Mouse (Mus musculus) adrenal gland, adult 18-20 months (tissue): ENCODE measurements around the gene Ccdc92b. TPM values are rescaled to one million over a fixed set of nuclear protein-coding genes. Genes with fewer than 3 reads are reported as not detected.

Experiments
- DNase-seq, 2 experiments: peaks; one replicate each; pipeline ENCODE4 v3.0.0; 2021 to 2022; ENCODE audit warnings: low spot score in 2 of 2
- total RNA-seq, 2 experiments: library from RNA; stranded (reverse); gene quantifications; 1 replicate in 1 of 2; 2 replicates in 1 of 2; pipeline ENCODE4 v1.2.3; 2021

Ccdc92b gene
- total RNA-seq, 2 experiments from 2014 or later, result 3.0 to 3.7 TPM

DNA sequence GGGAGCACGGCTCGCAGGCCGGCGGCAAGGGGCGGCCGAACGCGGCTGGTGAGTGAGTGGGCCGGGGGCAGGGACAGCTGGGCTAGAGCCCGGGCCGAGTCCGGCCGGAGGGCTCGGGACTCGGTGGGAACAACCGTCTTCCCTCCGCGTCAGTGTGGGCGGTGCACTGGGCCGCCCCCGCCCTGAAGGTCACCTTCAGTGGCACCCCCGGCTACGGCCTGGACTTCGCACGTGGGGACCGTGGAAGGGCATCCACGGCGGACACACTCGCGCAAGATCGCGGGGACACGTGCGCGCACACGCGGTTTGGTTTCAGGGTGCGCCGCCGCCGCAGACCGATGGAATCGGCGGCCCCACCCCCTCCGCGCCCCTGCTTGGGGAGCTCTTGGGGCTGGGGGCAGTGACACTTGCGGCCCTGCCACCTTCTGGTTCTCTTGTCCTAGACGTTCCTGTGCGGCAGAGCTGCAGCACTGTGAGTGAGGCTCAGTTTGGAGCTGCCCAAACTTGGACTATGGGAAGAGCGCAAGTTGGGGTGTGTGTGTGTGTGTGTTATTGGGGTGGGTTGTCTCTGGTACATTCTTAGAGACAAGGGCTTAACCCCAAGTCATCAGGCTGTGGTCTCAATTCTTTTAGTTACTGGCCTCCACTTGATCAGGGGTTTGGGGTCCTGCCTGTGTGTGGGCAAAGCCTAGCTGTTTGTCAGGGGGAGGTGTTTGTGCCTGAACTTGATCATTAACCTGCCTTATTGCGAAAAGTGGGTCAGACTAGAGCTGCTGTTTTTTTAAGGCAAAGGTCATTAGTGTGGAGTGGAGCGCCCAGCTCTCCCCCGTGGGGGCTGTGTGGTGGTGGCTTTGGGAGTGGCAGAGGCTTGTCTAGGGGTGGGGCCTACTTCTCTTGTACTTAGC, 30.5 kb downstream of the Ccdc92b start:
- peak; percentile 55 for DNase-seq

DNA sequence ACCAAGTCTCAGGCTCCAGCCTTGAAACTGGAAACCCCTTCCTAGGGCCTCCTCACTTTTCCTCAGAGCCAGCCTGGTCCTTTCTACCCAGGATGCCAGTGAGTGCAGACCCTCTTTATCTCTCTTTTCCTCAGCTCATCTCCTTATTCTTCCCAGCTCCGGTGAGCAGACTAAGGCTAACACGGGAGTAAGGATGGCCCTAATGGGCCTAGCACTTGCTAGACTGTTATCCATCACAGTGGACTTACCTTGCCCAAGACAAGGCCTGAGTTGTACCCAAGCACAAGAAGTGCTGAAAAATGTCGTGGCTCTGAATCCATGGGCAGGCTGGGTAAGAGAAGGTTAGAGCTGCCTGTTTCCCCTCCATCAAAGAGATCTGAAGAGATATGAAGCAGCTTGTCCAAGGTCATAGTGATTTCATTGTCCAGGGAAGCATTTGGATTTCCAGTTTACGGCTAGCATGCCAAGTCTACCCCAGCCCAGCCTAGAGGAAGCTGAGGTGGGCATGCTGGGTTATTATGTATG, 31.2 kb downstream of the Ccdc92b start:
- no peak for DNase-seq

DNA sequence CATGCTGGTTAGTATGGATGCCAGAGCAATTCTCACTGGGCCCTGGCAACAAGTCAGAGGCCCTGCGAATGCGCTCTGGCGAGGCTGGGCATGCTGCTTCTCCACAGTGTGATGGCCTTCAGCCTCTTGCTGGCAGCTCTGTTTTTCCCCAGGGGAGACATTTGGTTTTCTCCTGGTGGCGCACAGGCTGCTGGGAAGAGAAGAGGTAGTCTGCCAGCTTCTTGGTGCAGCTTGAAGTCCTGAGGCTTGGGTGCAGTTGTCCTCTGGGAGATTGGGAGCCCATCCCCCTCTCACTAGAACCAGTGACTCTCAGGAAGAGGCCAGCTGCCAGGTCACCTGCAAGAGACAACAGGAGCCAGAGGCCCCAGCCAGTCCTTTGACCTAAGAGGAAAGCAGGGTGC, 33.4 kb downstream of the Ccdc92b start:
- no peak for DNase-seq

DNA sequence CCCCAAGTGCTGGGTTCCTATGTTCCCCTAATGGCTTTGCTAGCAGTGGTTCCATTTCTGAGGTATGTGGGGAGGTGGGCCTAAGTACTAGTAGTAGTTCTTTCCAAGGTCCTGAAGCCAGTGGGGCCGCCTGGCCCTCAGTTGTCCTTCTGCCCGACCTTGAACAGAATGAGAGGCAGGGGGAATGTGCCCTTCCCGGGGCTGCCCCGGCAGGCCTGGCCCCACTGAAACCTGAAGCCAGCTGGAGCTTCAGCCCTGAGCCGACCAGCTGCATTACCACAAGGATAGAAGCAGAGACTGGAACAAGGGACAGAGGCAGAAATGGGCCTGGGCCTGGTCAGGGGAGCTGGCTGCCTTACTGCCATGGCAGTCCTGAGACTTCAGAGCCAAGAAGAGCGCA, 34.0 kb downstream of the Ccdc92b start:
- peak in 1 of 2 experiments; percentile 28 for DNase-seq

DNA sequence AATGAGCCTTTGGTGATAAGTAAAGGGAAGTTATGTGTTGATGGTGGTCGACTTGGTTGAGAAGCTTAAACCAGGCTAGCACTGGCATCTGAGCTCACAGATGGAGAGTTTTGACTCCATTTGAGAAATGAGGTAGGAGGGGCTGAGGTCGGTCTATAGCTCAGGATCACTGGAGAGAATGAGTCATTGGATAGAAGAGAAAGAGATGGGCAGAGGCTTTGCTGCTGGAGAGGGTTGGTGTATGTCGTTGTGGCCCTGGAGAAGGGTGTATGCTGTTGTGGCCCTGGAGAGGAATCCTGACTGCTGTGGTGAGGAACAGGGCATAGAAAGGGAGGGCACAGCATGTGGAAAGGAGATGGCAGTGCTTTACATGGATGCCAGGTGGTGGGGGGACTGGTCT, 36.5 kb downstream of the Ccdc92b start:
- DNase-seq, result peak in 1 of 2 experiments; percentile 46

DNA sequence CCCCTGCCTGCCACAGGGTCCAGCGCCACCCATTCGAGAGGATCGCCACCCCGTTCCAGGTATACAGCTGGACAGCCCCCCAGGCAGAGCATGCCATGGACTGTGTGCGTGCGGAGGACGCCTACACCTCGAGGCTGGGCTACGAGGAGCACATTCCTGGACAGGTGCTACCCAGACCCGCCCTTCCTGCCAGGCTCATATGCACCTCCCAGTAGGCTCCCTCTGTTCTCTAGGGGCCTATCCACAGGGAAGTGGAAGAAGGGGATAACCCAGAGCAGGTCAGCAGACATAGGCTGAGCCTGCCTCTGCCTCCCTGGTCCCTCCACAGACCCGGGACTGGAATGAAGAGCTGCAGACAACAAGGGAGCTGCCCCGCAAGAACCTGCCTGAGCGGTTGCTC, 40.9 kb downstream of the Ccdc92b start:
- peak in 1 of 2 experiments; percentile 14 for DNase-seq

DNA sequence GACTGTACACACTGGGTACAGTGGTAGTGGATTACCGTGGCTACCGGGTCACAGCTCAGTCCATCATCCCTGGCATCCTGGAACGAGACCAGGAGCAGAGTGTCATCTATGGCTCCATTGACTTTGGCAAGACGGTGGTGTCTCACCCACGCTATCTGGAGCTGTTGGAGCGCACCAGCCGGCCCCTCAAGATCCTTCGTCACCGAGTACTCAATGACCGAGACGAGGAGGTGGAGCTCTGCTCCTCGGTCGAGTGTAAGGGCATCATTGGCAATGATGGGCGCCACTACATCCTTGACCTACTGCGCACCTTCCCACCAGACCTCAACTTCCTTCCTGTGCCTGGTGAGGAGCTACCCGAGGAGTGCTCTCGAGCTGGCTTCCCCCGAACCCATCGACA, 42.2 kb downstream of the Ccdc92b start:
- DNase-seq, result peak in 1 of 2 experiments; percentile 15

DNA sequence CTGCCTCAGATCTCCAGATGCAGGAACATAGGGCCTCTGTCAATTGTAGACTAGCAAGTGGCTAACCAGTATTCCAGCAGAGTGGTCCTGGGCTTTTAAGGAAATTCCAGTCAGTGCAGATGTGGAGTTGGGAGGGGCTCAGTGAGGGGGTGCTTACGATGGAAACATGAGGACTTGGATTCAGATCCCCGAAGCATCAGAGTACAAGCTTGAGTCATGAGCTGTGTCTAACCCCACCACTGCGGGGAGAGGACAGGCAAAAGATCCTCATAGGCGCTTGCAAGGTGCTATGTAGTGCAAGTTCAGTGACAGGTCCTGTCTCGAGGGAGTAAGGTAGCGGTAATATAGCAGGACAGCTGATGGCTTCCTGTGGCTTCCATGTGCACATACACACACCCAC, 42.8 kb downstream of the Ccdc92b start:
- no peak for DNase-seq

DNA sequence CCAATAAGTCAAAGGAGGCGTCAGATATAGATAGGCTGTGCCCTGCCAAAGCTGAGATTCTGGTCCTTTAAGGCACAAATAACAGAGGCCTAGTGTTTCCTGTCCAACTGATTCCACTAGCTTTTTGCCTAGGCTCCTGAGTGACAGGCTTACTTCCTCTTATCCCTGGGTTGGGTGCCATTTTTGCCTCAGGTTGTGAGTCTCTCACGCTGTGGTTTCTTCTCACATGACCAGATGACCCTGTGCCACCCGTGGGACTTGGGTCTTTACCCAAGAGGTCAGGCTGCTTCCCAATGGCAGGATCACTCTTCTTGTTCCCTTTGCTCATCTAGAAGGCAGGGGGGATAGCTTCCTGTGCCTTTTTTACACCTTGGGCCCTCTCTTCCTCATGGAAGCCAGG, 44.9 kb downstream of the Ccdc92b start:
- DNase-seq, result no peak

DNA sequence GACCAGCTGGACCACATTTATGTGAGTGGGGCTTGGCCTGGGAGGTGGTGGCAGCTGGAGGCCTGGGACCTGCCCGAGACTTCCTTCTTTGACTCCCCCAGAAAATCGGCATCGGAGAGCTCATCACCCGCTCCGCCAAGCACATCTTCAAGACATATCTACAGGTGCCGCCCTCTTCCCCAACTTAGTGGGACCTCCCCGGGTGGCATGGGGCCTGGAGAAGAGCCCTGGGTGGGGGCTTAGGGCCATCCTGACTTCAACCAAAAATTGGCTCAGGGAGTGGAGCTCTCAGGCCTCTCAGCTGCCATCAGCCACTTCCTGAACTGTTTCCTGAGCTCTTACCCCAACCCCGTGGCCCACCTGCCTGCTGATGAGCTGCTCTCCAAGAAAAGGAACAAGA, 45.5 kb downstream of the Ccdc92b start:
- DNase-seq, result no peak

DNA sequence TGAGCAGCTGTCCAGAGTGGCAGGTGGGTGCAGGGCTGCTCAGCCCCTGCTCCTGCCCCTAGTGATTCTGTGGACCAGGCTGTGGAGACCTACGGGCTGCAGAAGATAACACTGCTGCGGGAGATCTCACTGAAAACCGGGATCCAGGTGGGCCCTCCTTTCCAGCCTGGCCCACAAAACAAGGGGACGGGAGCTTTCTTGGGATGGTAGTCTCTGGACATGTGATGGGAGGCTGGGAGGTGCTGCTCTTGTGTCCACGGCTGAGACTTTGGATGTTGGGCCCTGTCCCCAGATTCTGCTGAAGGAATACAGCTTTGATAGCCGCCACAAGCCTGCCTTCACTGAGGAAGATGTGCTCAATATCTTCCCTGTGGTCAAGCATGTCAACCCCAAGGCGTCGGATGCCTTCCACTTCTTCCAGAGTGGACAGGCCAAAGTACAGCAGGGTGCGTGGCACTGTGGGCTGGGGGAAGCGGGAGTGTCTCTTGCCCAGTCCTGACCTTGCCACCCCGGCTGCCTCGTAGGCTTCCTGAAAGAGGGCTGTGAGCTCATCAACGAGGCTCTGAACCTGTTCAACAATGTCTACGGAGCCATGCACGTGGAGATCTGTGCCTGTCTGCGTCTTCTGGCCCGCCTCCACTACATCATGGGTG, 46.4 kb downstream of the Ccdc92b start:
- no peak for DNase-seq

DNA sequence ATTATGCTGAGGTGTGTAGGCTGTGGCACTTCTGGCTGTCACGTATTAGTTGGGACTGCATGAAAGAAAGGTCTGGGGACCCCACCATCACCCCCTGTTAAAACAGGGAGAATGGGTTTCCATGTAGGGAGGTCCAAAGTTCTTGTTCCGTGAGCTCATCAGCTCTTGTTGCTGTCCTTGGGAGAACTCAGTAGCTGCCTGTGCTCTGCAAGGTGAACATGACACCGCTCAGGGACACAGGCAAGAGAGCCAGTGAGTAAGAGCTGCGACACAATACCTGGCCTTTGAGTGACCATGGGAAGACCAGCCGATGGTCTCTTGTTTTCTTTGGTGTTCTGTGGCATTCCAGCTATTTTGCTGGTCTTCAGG, 46.9 kb downstream of the Ccdc92b start:
- no peak for DNase-seq

DNA sequence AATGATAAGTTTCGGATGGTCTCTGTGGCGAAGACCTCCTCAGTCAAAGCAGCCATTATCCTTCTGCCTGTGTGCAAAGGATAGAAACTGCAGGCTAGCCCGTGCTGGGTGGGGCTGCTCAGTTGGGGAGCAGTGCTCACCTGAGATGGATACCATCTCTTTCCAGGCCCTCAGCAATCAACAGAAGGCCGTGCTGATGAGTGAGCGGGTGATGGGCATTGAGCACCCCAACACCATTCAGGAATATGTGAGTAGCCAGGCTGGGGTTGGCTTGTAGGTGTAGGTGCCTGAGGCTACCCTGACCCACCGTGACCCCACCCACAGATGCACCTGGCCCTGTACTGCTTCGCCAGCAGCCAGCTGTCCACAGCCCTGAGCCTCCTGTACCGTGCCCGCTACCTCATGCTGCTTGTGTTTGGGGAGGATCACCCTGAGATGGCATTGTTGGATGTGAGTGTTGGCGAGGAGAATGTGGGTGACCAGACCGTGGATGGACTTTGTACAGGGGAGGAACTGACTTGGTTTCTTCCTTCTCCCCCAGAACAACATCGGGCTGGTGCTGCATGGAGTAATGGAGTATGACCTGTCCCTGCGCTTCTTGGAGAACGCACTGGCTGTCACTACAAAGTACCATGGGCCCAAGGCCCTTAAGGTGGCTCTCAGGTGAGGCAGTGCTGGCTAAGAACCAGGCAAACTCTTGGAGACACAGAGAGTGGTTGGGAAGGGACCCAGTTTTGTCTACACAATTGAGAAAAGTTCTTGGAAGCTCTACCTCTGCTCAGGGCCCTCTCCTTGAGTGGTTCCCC, 47.6 kb downstream of the Ccdc92b start:
- DNase-seq, result no peak

DNA sequence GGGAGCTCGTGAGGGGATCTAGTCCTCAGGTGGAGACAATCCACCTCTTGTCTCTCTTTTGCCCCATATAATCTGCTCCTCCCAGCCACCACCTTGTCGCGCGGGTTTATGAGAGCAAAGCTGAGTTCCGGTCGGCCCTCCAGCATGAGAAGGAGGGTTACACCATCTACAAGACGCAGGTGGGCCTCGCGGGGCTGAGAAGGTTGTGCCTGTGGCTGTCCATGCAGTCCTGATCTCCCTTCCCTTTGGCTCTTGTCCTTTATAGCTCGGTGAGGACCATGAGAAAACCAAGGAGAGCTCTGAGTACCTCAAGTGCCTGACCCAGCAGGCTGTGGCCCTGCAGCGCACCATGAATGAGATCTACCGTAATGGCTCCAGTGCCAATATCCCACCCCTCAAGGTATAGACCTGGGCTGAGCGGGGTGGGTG, 48.2 kb downstream of the Ccdc92b start:
- no peak for DNase-seq

DNA sequence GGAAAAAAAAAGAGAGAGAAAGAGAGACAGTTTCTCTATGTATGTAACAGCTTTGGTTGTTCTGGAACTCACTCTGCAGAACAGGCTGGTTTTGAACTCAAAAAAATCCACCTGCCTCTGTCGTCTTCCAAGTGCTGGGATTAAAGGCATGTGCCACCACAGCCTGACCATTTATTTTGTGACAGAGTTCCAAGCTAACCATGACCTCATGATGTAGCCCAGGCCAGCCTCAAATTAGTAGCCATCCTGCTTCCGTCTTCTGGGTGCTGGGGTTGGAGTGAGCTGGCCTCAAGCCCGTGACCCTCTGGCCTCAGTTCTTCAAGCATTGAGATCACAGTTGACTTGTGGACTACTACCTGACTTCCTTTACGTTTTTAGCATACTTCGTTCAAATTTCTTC, 49.1 kb downstream of the Ccdc92b start:
- no peak for DNase-seq

DNA sequence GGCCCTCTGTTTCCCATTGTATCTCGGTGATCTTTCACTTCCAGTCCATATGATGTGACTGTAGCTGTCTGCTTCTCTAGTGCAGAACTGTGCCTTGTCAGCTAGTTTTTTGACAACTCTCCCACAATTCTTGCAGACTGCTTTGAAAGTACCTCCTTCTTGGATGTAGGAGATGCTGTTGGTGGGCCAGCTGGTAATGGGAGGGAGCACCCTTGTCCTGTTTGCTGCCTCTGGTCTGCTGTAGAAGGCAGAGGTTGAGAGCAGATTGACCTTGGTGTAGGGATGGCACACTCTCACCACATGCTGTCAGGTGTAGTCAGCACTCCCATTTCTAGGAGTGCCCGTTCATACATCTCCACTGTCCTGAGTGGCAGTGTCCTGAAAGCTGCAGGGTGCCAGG, 49.6 kb downstream of the Ccdc92b start:
- no peak for DNase-seq

DNA sequence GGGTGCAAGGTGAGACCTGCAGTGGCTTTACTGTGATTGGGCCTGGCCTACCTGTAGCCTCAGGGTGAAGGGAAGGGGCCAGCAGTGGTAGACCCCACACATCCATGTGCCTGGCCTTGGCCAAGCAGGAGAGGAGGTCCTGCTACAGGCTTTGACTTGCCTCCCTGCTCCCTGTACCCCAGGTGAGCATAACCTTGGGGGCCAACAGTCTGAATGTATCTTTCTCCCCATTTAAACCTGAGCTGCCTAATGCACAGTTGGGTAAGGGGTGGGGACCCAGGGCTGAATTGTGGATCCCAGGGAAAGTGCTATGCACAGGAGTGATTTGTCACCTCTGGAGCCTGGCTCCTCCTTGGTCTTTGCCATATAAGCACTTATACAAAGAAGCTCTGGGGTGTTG, 50.7 kb downstream of the Ccdc92b start:
- DNase-seq, result no peak

DNA sequence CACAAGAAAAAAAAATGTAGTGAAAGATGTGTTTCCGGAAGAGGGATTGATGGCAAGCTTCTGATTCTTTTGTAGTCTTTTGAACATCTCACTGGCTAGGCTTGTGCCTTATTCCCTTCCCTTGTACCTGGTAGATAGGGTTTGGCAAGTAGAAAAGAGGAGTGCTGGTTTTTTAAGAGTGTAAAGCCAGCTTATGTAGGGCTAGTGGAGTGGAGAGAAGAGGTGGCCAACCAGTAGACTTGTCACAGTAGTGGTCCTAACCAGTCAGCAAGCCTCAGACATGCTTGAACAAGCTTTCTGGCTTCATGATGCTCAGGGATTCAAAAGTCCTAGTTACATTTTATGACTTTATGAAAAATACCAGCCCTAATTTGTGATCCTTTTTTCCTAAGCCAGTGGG, 51.6 kb downstream of the Ccdc92b start:
- DNase-seq, result no peak

DNA sequence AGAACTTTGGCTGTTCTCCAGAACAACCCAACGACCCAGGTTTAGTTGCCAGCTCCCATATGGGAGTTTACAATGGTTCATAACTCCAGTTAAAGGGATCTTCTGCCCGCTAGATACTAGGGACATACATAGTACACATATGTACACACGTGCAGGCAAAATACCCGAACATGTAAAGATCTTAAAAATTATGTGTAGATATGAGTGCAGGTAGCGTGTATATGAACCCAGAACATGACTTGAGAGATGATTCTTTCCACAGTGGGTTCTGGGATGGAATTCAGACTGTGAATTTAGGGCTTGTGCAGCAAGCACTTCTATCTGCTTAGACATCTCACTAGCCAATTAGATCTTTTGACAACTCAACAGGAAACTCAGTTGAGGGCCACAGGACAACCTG, 52.4 kb downstream of the Ccdc92b start:
- DNase-seq, result no peak

DNA sequence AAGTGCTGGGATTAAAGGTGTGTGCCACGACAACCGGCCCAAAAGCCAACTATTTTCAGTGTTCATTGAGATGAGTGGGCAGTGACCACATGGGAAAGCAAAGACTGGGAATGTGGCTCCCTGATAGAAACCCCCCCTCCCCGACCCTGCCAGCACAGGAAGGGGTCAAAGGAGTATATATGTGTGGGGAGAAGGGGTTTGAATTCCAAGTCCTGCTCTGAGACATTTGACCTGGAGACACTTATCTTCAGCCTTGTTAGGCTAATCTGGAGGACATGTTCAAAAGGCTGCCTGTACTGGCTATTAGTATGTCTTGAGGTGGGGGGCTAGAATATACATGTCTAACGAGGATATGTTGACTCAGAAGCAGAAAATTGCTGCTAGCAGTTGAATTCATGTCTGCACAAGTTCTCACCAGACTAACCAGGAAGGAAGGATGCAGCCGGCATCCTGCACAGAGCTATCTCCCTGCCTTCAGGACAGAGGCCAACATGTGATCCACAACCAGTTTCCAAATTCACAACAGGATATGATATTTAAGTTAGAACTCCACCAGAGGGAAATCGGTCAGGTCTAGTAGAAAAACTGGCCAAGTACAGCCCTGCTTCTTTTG, 53.6 kb downstream of the Ccdc92b start:
- no peak for DNase-seq

DNA sequence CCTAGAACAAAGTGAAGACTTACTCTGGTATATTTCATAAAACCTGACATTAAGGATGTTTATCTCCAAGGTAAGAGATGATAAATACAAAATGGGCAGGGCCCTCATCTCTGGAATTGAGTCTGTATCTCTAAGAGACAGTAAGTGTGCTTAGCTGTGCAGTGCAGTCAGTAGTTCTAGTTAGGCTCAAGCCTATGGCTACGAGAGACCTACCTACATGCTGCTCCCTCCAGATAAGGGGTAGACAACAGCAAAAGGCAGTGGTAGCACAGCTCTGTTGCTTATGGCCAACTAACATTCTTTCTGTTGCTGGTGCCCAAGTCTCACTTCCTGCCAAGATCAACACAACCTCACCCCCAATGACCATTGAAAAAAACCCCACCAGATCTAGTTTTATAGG, 54.2 kb downstream of the Ccdc92b start:
- DNase-seq, result no peak
